Mouse (Mus musculus) kidney, postnatal 14 days (tissue): ENCODE data around the gene Hnrnpab.
"Not testable (repeated sequence)": the region's sequence is repeated elsewhere in the genome, so short reads cannot be mapped to it uniquely, and the experiment has no call there.

Source experiments
- DNase-seq: peaks from one replicate; pipeline ENCODE4 v3.0.0; 2022; ENCODE audit warnings: mixed read lengths

Gene Hnrnpab

GRCm38 (mm10) chr11:51633721-51634120 is 27.1 kb upstream of the Hnrnpab start:
- DNase-seq, result no peak

GRCm38 (mm10) chr11:51633200-51633599 is 26.6 kb upstream of the Hnrnpab start:
- DNase-seq, result not testable (repeated sequence)

GRCm38 (mm10) chr11:51632130-51632753 is 25.6 kb upstream of the Hnrnpab start:
- DNase-seq, result peak; percentile 51

GRCm38 (mm10) chr11:51629651-51630314 is 23.1 kb upstream of the Hnrnpab start:
- DNase-seq, result no peak

GRCm38 (mm10) chr11:51627907-51628306 is 21.3 kb upstream of the Hnrnpab start:
- DNase-seq, result no peak

- no peak for DNase-seq
Observed at GRCm38 (mm10) chr11:51627425-51627824, 20.8 kb upstream of the Hnrnpab start.

- no peak for DNase-seq
Observed at GRCm38 (mm10) chr11:51625187-51625820, 18.7 kb upstream of the Hnrnpab start.

- no peak for DNase-seq
Observed at GRCm38 (mm10) chr11:51622971-51623491, 16.4 kb upstream of the Hnrnpab start.

GRCm38 (mm10) chr11:51621776-51622175 is 15.1 kb upstream of the Hnrnpab start:
- DNase-seq, result no peak

- no peak for DNase-seq
Observed at GRCm38 (mm10) chr11:51620084-51620483, 13.4 kb upstream of the Hnrnpab start.

GRCm38 (mm10) chr11:51619409-51620060 is 12.9 kb upstream of the Hnrnpab start, which contains the start of gene Nhp2:
Gene Nhp2, plus strand, starts transcription at chr11:51619735.
- DNase-seq, result peak; percentile 97

- no peak for DNase-seq
Observed at GRCm38 (mm10) chr11:51618894-51619408, 12.3 kb upstream of the Hnrnpab start.

- DNase-seq, result peak; percentile 82
Observed at GRCm38 (mm10) chr11:51617693-51618092, 11.0 kb upstream of the Hnrnpab start.

- not testable (repeated sequence) for DNase-seq
Observed at GRCm38 (mm10) chr11:51616113-51616512, 9.5 kb upstream of the Hnrnpab start.

- peak; percentile 83 for DNase-seq
Observed at GRCm38 (mm10) chr11:51615601-51616000, 9.0 kb upstream of the Hnrnpab start.

GRCm38 (mm10) chr11:51615129-51615528 is 8.5 kb upstream of the Hnrnpab start:
- DNase-seq, result peak; percentile 36

GRCm38 (mm10) chr11:51614256-51614655 is 7.6 kb upstream of the Hnrnpab start:
- no peak for DNase-seq

GRCm38 (mm10) chr11:51609940-51610339 is 3.3 kb upstream of the Hnrnpab start:
- not testable (repeated sequence) for DNase-seq

GRCm38 (mm10) chr11:51609266-51609909 is 2.7 kb upstream of the Hnrnpab start:
- no peak for DNase-seq

GRCm38 (mm10) chr11:51607096-51607738 is 570 bp upstream of the Hnrnpab start:
- DNase-seq, result no peak

GRCm38 (mm10) chr11:51605602-51606446 is 823 bp downstream of the Hnrnpab start:
- peak; percentile 95 for DNase-seq
